Mouse (Mus musculus) heart, embryonic 14.5 days (tissue): ENCODE data around the gene Eif4a3. TPM values are rescaled to one million over a fixed set of nuclear protein-coding genes. Genes with fewer than 3 reads are reported as not detected.

Experiments used
- ATAC-seq: fragments of 200-750 bp; cut with Nextera tagmentation; 2 replicates; pipeline ENCODE4 v1.8.0; 2017; ENCODE audit warnings: low read depth, moderate TSS enrichment; ENCODE audit not compliant: insufficient number of reproducible peaks, insufficient read depth, low FRiP score
- H3K27ac ChIP-seq, 2 experiments: fragments of 200-500 bp in 1 of 2; fragments of 300-500 bp in 1 of 2; sonication (generic) in 1 of 2; replicated peaks in 1 of 2; 2 replicates each; pipeline ENCODE4 v1.5.1; 2012 to 2014; ENCODE audit warnings: low read depth in 2 of 2, low read length in 2 of 2, control low read depth in 1 of 2, mild to moderate bottlenecking in 1 of 2, mixed read lengths in 1 of 2; ENCODE audit not compliant: control insufficient read depth in 1 of 2, insufficient read depth in 1 of 2
- H3K27me3 ChIP-seq: fragments of 300-500 bp; sonication (generic); 2 replicates; pipeline ENCODE4 v1.6.1; 2014; ENCODE audit warnings: mild to moderate bottlenecking, low read length, control low read depth; ENCODE audit not compliant: control insufficient read depth, insufficient read depth
- H3K36me3 ChIP-seq: fragments of 300-500 bp; sonication (generic); 2 replicates; pipeline ENCODE4 v1.6.1; 2014; ENCODE audit warnings: mild to moderate bottlenecking, control low read depth, low read length, mixed read lengths; ENCODE audit not compliant: control insufficient read depth, insufficient read depth
- H3K4me1 ChIP-seq, 2 experiments: fragments of 200-500 bp in 1 of 2; fragments of 300-500 bp in 1 of 2; sonication (generic) in 1 of 2; 2 replicates each; pipeline ENCODE4 v1.6.1; 2012 to 2014; ENCODE audit warnings: low read length in 2 of 2, control low read depth in 1 of 2, mixed read lengths in 1 of 2; ENCODE audit not compliant: control insufficient read depth in 2 of 2, insufficient read depth in 2 of 2
- H3K4me2 ChIP-seq: fragments of 300-500 bp; sonication (generic); 2 replicates; pipeline ENCODE4 v1.6.1; 2014; ENCODE audit warnings: mild to moderate bottlenecking, low read length
- H3K4me3 ChIP-seq, 2 experiments: fragments of 200-500 bp in 1 of 2; fragments of 300-500 bp in 1 of 2; sonication (generic) in 1 of 2; 2 replicates each; pipeline ENCODE4 v1.5.1; 2012 to 2014; ENCODE audit warnings: low read length in 2 of 2, mild to moderate bottlenecking in 2 of 2, control low read depth in 1 of 2, low read depth in 1 of 2, moderate library complexity in 1 of 2; ENCODE audit not compliant: control insufficient read depth in 1 of 2, insufficient read depth in 1 of 2
- H3K9ac ChIP-seq: fragments of 300-500 bp; sonication (generic); 2 replicates; pipeline ENCODE4 v1.6.1; 2014; ENCODE audit warnings: mild to moderate bottlenecking, low read length
- H3K9me3 ChIP-seq: fragments of 300-500 bp; sonication (generic); 2 replicates; pipeline ENCODE4 v1.6.1; 2016; ENCODE audit warnings: low read length, control low read depth; ENCODE audit not compliant: control insufficient read depth
- WGBS: fragments of 180-500 bp; shearing (Covaris S2); extraction: QIAGEN DNeasy Blood & Tissue Kit; methylation state at CpG from one replicate; pipeline ENCODE4 v1.1.7; 2014; 5-methylcytosine and 5-hydroxymethylcytosine counted together
- polyA plus RNA-seq: library from polyadenylated mRNA; unstranded; fragments of >200 nt; fragmentation: Nextera tagmentation; extraction: Ambion mirVana; gene quantifications from 2 replicates; pipeline ENCODE4 v1.2.1, GENCODE M21; 2014

Eif4a3 gene
- 263 and 280 TPM in 2 replicates for polyA plus RNA-seq

DNA sequence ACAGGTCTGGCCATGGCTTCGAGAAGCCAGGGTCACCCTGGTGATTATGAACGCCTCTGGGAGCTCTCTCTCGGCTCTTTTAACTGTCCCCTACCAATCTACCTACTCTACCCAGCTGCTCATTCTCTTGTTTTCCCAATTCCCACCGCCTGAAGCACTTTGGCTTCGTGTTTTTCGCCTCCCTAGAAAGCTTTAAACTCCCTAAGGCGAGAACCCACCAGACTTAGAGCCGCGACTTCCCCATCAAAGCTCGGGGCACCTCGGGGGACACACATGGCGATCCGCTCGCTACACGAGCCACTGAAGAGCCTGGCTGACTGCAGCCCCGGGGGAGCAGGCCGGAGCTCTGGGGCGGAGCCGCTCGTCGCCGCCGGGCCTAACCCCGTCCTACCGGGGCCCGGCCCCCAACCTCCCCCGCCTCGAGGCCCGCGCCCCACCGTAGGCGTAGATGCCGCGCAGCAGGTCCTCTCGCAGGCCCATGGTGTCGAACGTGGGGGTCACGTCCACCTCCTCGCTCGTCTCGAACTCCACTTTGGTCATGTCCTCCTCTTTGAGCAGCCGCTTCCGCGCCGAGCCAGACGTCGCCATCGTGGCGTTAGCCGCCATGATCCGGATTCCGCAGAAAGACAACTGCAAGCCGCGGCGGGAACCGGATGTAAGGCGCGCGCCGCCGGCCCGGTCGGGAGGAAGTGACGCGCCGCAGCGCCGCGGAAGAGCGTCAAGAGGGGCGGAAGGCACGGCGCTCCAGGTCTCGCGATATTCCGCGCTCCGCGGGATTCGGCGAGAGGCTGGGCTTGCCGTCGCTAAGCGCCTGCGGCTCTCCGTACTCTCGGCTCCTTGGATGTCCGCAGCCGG lies at the start of gene Eif4a3:
Gene Eif4a3 (minus strand): TSS at position 699 of the 855 bp plus-strand sequence.
- peak within 1 kb of the TSS; percentile 96 for H3K9ac ChIP-seq
- peaks cover 37% of the 10 kb centered on the region for H3K36me3 ChIP-seq
- H3K4me2 ChIP-seq, result peak within 1 kb of the TSS; percentile 84
- peak; percentile 91 for ATAC-seq
- peaks cover 5 to 13% of the 10 kb centered on the region in 2 experiments for H3K4me1 ChIP-seq
- under 1% methylated on average over 89 of the region's 89 CpGs for WGBS
- no peaks in the 10 kb centered on the region for H3K27me3 ChIP-seq
- H3K27ac ChIP-seq, result peak within 1 kb of the TSS; percentile 83
- H3K9me3 ChIP-seq, result no peaks in the 10 kb centered on the region
- peak within 1 kb of the TSS; percentile 89 to 95 for H3K4me3 ChIP-seq

DNA sequence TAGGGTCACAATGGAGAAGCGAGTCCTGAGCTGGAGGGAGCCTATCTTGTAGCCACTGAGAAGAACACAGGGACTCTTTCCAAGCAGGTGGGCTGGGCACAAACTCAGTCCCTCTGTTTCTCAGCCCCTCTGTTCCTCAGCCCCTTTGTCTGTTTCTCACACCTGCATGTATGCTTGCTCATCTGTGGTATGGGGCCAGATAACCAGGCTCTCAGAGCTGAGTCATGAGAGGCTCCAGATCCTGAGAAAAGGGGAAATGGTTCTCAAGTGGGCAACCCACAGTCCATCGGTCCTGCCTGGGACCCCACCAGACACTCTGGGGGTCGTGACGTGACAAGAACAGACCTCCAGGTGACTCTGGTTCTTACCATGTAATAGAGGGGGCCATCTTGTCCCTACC lies 47.2 kb upstream of the Eif4a3 start:
- Histone ChIP-seq H3K4me3 (no peak overlapping the region), H3K9ac (no peak overlapping the region), H3K4me2 (no peak overlapping the region), H3K36me3 (peaks cover 17% of the 10 kb centered on the region; the same call in 1 of the 2 replicates), H3K27me3 (no peaks in the 10 kb centered on the region), H3K4me1 (peaks cover 6 to 8% of the 10 kb centered on the region in 2 experiments), H3K9me3 (no peaks in the 10 kb centered on the region), H3K27ac (no peak overlapping the region)
- ATAC-seq, result no peak
- WGBS, result 85% methylated on average over 4 of the region's 4 CpGs

- ATAC-seq, result no peak
- H3K9me3 ChIP-seq, result no peaks in the 10 kb centered on the region
- no peaks in the 10 kb centered on the region for H3K27me3 ChIP-seq
- WGBS, result 57% methylated on average over 6 of the region's 6 CpGs
- no peak overlapping the region for H3K9ac ChIP-seq
- H3K36me3 ChIP-seq, result peaks cover 10% of the 10 kb centered on the region; the same call in 1 of the 2 replicates
- no peak overlapping the region for H3K27ac ChIP-seq
- H3K4me1 ChIP-seq, result peaks cover 8 to 10% of the 10 kb centered on the region in 2 experiments
- no peak overlapping the region for H3K4me2 ChIP-seq
- H3K4me3 ChIP-seq, result no peak overlapping the region
These were observed 45.0 kb upstream of the Eif4a3 start for GRCm38 (mm10) chr11:119344865-119345264.

GRCm38 (mm10) chr11:119344178-119344577 lies 44.3 kb upstream of the Eif4a3 start:
- WGBS, result 90% methylated on average over 8 of the region's 8 CpGs

DNA sequence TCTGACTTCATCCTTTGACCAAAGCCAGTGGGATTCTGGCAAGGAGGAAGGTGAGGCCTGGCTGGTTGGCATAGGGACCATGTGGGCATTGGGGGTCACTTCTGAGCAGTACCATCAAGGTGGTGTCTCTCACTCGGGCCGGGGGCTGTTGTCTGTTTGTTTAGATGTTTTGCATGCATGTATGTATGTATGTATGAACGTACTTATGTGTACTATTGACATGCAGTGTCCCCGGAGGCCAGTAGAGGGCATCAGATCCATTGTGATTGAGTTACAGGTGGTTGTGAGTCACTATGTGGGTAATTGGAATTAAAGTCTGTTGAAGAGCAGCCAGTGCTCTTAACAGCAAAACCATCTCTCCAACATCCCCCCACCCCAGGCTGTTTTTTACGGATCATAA lies 39.7 kb upstream of the Eif4a3 start:
- no peak overlapping the region for H3K27ac ChIP-seq
- no peaks in the 10 kb centered on the region for H3K9me3 ChIP-seq
- H3K4me1 ChIP-seq, result peaks cover 12 to 17% of the 10 kb centered on the region in 2 experiments
- no peak for ATAC-seq
- no peak overlapping the region for H3K4me3 ChIP-seq
- H3K4me2 ChIP-seq, result no peak overlapping the region
- 7% methylated on average over 5 of the region's 5 CpGs for WGBS
- no peaks in the 10 kb centered on the region for H3K36me3 ChIP-seq
- no peaks in the 10 kb centered on the region for H3K27me3 ChIP-seq
- no peak overlapping the region for H3K9ac ChIP-seq

More at GRCm38 (mm10) chr11:119344178-119344577, 44.3 kb upstream of the Eif4a3 start:
- Histone ChIP-seq H3K4me2 (no peak overlapping the region), H3K36me3 (peaks cover 10% of the 10 kb centered on the region; the same call in 1 of the 2 replicates), H3K27ac (no peak overlapping the region), H3K4me1 (peaks cover 8 to 10% of the 10 kb centered on the region in 2 experiments), H3K9me3 (no peaks in the 10 kb centered on the region), H3K4me3 (no peak overlapping the region), H3K9ac (no peak overlapping the region), H3K27me3 (no peaks in the 10 kb centered on the region)
- ATAC-seq, result no peak

GRCm38 (mm10) chr11:119339179-119339578 lies 39.3 kb upstream of the Eif4a3 start:
- ATAC-seq, result peak; percentile 20; the same call in 1 of the 2 replicates
- Histone ChIP-seq H3K4me1 (peaks cover 12 to 17% of the 10 kb centered on the region in 2 experiments), H3K36me3 (no peaks in the 10 kb centered on the region), H3K27ac (0 out of 4 replicates have a peak overlapping the region, but pooled peaks of 1 of the 2 experiments have one; percentile 16), H3K4me2 (no peak overlapping the region), H3K27me3 (no peaks in the 10 kb centered on the region), H3K4me3 (no peak overlapping the region), H3K9me3 (no peaks in the 10 kb centered on the region), H3K9ac (0 out of 2 replicates have a peak overlapping the region, but pooled peaks have one; percentile 18)
- 42% methylated on average over 5 of the region's 5 CpGs for WGBS

DNA sequence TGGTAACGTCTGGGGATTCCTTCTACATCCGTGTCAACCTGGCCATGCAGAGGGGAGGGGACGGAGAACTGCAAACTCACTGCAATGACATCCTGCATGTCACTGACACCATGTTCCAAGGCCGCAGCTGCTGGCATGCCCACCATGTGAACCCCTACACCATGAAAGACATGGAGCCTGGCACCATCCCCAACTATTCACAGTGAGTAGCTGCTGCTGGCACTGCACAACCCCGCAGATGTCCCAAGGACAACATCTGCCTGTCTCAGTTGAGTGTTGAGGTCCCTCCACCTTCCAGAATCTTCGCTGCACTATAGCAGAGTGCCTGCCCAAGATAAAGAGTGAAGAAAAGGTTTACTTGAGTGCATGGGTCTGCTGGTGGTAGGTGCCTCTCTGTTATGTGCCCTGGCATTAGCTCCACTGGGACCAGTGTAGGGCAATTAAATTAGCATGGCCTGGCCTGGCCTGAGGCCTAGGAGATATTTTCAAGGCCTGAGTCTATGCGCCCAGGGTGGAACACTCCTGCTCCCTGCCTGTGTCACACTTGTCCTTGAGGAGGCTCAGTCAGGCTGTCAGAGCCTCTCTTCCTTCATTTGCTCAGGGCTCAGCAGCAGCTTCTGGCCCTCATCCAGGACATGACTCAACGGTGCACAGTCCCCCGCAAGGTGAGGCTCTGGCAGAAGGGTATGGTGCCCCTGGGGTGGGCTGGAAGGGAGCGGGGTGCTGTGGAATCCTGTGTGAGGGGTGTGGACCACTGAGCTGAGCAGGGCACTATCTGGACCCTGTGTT lies 38.6 kb upstream of the Eif4a3 start:
- 61% methylated on average over 10 of the region's 10 CpGs for WGBS
- ATAC-seq, result peak; percentile 44; the same call in 1 of the 2 replicates
- H3K36me3 ChIP-seq, result no peaks in the 10 kb centered on the region
- H3K4me1 ChIP-seq, result peaks cover 12 to 17% of the 10 kb centered on the region in 2 experiments
- H3K27me3 ChIP-seq, result no peaks in the 10 kb centered on the region
- peak overlapping the region; percentile 18; the same call in 1 of the 2 replicates for H3K9ac ChIP-seq
- H3K9me3 ChIP-seq, result no peaks in the 10 kb centered on the region
- H3K4me2 ChIP-seq, result no peak overlapping the region
- peak overlapping the region; percentile 16 to 44; a peak in 3 of 4 replicates for H3K27ac ChIP-seq
- H3K4me3 ChIP-seq, result no peak overlapping the region
